Mouse (Mus musculus) left cerebral cortex, postnatal 10 days (tissue): ENCODE measurements around the gene Lef1. TPM values are rescaled to one million over a fixed set of nuclear protein-coding genes. Genes with fewer than 3 reads are reported as not detected.
A peak's percentile ranks its signal among the peaks of the same experiment; 100 is the strongest.

Source experiments
- DNase-seq, 2 experiments: peaks; one replicate each; pipeline ENCODE4 v3.0.0; 2021 to 2022; ENCODE audit warnings: low spot score in 2 of 2, mixed read lengths in 1 of 2; ENCODE audit errors: extremely low spot score in 1 of 2
- intact Hi-C: fragments of 180-260 bp; cut with DNase I; formaldehyde crosslinking; loops from one replicate; pipeline ENCODE4 v1.15.1; 2025
- total RNA-seq, 2 experiments: library from RNA; stranded (reverse); gene quantifications; 2 replicates each; pipeline ENCODE4 v1.2.3; 2021

The Lef1 gene
- total RNA-seq, 2 experiments from 2014 or later: 6.1 to 6.3 TPM

DNA sequence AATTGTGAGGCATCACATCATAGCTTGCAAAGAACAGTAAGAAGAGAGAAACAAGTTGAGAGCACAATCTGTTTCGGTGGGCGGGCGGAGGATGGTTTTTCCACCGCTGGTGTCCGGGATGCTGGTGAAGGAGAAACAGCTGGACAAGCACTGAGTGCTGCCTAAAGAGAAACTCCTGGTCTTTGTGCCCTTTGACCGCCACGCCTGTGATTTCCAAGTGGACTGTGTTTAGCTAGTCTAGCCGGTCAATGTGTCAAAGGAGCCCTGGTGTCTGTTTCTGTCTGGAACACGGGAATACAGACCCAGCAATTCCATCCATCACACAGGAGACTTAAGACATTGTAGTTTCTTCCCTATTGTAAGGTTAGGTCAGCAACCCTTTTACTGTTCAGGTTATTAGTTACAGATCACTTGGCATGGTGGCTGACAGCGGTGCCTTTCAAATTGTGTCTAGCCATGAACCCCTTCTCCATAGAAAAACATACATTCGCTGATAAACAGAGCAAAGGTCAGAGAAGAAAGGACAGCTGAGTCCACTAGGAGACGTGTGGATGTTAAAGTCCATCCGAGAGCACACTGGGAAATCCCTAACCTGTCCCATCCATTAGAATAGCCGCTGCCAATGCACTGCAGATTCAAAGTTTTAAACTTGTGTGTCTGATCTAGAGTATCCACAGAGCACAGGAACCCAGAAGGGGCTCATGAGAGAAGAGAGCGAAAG is 153.7 kb downstream of the Lef1 start:
- intact Hi-C loops: no loop called here
- no peak for DNase-seq

DNA sequence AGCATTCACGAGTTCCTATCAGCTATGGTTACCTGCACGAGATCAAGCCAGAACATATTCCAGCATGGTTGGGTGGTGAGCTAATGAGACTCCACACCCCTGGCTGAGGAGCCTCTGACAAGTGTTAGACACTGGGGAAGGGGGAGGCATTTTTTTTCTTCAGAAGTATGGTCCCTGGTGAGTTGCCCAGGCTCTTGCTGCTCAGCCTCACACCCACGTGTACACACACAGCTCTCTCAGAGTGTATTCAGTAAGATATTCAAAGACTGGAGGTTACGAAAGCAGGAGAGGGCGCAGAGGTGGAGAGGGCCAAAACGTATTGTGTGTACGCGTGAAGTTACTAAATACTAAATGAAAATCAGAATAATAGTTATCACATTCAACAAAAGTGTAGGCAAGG is 155.2 kb downstream of the Lef1 start:
- no peak for DNase-seq
- intact Hi-C loops: no loop called here

DNA sequence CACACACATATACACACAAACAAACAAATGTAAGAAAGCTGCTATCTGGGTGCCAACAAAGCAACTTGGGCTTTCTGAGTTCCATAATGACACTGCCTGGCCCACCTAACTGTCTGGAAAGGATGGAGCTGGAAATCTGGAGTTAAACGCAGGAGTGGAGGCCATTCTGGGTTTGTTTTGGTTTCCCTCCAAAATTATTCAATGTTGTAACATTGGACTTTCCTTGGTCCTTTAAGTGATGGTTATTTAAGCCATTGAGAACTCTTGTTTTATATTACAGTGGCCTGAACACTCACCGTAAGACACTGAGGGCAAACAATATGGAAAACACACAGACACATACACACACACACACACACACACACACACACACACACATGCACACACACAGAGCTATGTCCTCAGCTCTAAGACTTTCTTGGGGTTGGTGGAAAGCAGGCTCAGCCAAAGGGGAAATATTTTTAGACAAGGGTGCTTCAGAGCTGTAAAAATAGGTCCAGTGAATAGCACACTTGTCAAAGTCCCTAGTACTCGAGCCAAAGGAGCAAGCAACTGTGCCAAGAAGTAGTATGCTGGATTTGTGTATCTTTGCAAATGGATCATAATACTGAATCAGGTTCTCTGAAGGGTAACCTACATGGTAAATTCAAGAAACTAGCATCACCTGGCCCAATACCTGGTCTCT is 156.2 kb downstream of the Lef1 start:
- intact Hi-C loops: no loop called here

DNA sequence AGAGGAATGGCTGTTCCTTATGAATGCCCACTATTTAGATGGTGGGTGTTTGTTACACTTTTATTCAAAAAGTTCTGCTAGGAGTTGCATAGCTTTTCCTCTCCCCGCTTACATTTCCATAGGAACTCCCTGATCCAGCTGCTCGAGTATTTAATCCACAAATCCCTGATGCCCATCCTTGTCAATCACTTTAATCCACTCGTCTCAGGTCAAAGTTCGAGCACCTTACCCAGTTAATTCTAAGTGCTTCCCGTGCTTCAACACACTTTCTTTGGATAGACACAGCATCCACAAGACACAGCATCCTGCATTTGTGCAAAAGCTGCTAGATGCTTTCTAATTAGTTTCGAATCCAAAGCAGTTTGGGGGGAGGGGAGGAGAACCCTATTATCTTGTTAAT is 160.1 kb downstream of the Lef1 start:
- no peak for DNase-seq
- intact Hi-C loops: no loop called here

More for the DNA sequence above, 156.2 kb downstream of the Lef1 start:
- no peak for DNase-seq

DNA sequence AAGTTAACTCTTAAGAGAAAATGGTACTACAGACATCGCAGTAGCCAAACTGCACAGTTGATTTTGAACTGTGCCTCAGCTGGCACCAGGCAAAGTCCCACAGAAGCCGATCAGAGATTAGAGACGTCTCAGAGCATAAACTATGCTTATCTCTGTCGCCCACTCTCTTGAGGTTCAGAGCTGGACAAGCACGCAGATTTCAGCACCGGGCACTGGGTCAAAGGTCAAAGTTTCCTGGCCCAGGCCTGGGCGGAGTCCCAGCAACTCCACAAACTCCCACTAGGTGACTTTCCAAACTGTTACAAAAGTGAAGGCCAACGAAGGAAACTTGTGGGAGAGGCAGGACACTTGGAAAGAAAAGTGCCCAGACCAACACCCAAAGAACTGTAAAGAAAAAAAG is 160.9 kb downstream of the Lef1 start:
- intact Hi-C loops: no loop called here
- DNase-seq: peak; percentile 20 to 73

DNA sequence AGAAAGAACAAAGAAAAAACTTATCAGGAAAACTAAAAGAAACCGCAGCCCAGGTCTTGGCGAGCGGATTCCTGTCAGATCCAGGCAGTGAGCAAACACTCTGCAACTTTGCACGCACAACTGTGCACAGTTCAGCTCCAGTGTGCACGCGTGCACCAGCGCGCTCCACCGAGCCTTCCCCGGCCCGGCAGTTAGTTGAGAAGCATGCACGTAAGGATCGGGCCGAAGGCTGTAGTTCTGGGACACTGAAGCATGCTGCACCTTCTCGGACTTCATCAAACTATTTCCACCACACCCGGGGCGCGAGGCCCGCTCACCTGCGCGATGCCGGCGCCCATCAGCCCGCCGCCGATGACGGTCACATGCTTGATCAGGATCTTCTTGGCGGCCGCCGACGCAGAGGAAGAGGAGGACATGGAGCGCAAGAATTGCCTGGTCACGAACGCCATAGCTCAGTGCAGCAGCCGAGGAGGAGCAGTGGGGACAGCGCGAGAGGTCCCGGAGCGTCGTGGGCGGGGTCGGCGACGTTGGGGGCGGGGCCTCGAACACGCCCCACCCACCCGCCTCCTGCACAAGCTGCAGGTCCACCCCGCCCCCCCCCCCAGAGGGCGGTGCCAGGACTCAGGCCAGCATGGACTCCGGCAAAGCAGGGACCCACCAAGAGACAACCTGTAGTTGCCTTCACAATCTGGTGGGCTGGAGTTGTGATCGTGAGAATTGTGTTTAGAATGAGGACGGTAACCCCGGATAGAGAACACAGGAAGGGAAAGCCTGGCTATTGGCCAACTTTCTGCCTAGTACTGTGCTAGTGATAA is 161.5 kb downstream of the Lef1 start, which contains the start of gene Hadh:
Gene Hadh, minus strand, starts transcription at position 543 of the 815 bp plus-strand sequence.
- intact Hi-C loops: no loop called here
- peak; percentile 46 to 88 for DNase-seq

DNA sequence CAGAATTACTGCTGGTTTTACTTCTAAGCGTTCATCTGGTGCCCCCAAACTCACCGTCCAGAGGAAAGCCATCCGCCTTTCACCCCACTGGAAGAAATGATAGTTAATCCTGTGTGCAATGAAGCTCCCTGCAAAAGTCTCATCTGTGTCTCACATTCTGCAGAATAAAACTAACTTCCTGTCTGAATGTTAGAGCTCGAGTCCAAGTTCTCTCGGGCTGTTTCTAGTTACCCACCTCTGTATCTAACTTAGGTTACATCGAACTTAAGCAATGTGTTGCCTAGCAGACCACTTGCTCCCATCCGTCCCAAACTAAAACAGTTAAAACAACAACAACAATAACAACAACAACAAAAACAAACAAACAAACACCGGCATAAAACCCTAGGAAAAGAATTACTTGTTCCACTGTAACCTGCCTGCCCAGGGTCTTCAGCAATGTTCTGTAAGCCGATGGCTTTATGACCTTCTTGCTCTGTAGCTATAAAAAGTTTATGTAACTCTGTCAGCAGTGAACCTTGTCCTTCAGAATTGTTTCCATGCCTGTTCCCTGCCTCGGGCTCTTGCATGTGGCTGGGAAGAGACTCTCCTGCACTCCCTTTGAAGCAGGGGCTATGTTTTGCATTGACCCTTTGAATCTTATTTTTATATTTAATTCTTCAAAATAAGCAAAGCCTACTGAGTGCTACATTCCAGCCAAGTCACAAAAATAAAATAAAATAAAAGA is 162.3 kb downstream of the Lef1 start:
- intact Hi-C loops: no loop called here
- no peak for DNase-seq

Other genes with a start within 250 kb of the Lef1 start
- 10 to 100 TPM; 20.1 to 20.6 TPM for gene Hadh, start 161.6 kb downstream of the Lef1 start, total RNA-seq
- 10 to 100 TPM; 15.0 to 16.4 TPM for gene Cyp2u1, start 192.8 kb downstream of the Lef1 start, total RNA-seq